Mouse (Mus musculus) bone marrow macrophage, adult 2 months (primary cell): ENCODE results near the gene Zfp385a.

ENCODE experiments used
- CTCF ChIP-seq: IDR thresholded peaks from 2 replicates; pipeline ENCODE4 v1.5.1; 2012; ENCODE audit warnings: low read depth, mild to moderate bottlenecking, low read length, moderate library complexity
- POLR2A ChIP-seq: IDR thresholded peaks from 2 replicates; pipeline ENCODE4 v1.6.1; 2012; ENCODE audit warnings: mild to moderate bottlenecking, low read depth, low read length, borderline replicate concordance

DNA sequence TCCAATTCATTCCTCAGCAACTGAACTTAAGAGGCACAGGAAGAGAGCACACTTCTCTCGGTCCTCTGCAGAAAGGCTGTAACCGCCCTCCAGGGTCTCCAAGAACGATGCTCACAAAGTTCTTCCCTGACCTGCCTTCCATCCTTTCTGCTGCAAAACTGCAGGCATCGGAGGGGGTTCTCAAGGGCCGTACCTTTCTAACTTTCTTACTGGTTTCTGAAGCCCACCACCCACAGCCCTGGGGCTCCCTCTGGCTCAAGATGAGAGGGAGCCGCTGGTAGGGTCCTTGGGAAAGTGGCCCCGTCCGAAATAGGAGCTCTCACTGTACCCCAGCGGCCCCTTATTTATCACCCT lies 35.3 kb downstream of the Zfp385a start:
- TF ChIP-seq CTCF (no peak), POLR2A (no peak)
